Mouse (Mus musculus): ENCODE results near the gene Treml1. TPM values are rescaled to one million over a fixed set of nuclear protein-coding genes. Genes with fewer than 3 reads are reported as not detected.
"Not testable (repeated sequence)": the region's sequence is repeated elsewhere in the genome, so short reads cannot be mapped to it uniquely, and the experiment has no call there.

Gene Treml1
- polyA plus RNA-seq (2015; fragmentation: Nextera tagmentation; extraction: Ambion mirVana): 15.8 and 18.3 TPM in 2 replicates

- no peak within 1 kb of the TSS for H3K27ac ChIP-seq (replicated peaks)
- no peak within 1 kb of the TSS for H3K4me3 ChIP-seq (replicated peaks)
- H3K4me2 ChIP-seq: peak within 1 kb of the TSS; percentile 42
Measured at GRCm38 (mm10) chr17:48359616-48360015, at the start of gene Treml1. TSS of gene Treml1 (plus strand) at chr17:48359916.

GRCm38 (mm10) chr17:48312124-48312523, 47.6 kb upstream of the Treml1 start:
- no peak overlapping the region for H3K27ac ChIP-seq (replicated peaks)
- H3K9ac ChIP-seq: no peak overlapping the region
- 0 out of 2 replicates have a peak, but pooled peaks cover 7% of the 10 kb centered on the region for H3K36me3 ChIP-seq (replicated peaks)
- H3K4me1 ChIP-seq (replicated peaks): no peaks in the 10 kb centered on the region
- H3K9me3 ChIP-seq (replicated peaks): no peaks in the 10 kb centered on the region
- WGBS (ENCODE audit: insufficient replicate concordance): 45% methylated on average over 2 of the region's 2 CpGs
- ATAC-seq (ENCODE audit: insufficient read depth): no peak
- no peak overlapping the region for H3K4me3 ChIP-seq (replicated peaks)
- H3K27me3 ChIP-seq: no peaks in the 10 kb centered on the region
- no peak overlapping the region for H3K4me2 ChIP-seq

More at GRCm38 (mm10) chr17:48359616-48360015, at the start of gene Treml1:
- Histone ChIP-seq H3K9ac (no peak within 1 kb of the TSS), H3K4me1 (replicated peaks) (peaks cover 38% of the 10 kb centered on the region), H3K27me3 (no peaks in the 10 kb centered on the region), H3K36me3 (replicated peaks) (no peaks in the 10 kb centered on the region), H3K9me3 (replicated peaks) (no peaks in the 10 kb centered on the region)
- 0 out of 2 replicates have a peak, but pooled peaks have one; percentile 10 for ATAC-seq (ENCODE audit: insufficient read depth)
- 28% methylated on average over 7 of the region's 7 CpGs for WGBS (ENCODE audit: insufficient replicate concordance)

GRCm38 (mm10) chr17:48315905-48316579, 43.7 kb upstream of the Treml1 start, which contains the start of gene B430306N03Rik:
TSS of gene B430306N03Rik (plus strand) at chr17:48316141.
- not testable (repeated sequence) for H3K9ac ChIP-seq; H3K9me3 ChIP-seq (replicated peaks); ATAC-seq (ENCODE audit: insufficient read depth); H3K27me3 ChIP-seq; H3K36me3 ChIP-seq (replicated peaks)
- WGBS (ENCODE audit: insufficient replicate concordance): 39% methylated on average over 3 of the region's 3 CpGs
- peak within 1 kb of the TSS; percentile 3; the same call in 1 of the 2 replicates for H3K4me2 ChIP-seq
- H3K27ac ChIP-seq (replicated peaks): peak within 1 kb of the TSS; percentile 61; the same call in 1 of the 2 replicates
- H3K4me3 ChIP-seq (replicated peaks): 0 out of 2 replicates have a peak within 1 kb of the TSS, but pooled peaks have one; percentile 17
- peaks cover 13% of the 10 kb centered on the region for H3K4me1 ChIP-seq (replicated peaks)

GRCm38 (mm10) chr17:48318686-48319085, 41.0 kb upstream of the Treml1 start:
- WGBS (ENCODE audit: insufficient replicate concordance): 83% methylated on average over 1 of the region's 1 CpGs
- Histone ChIP-seq H3K4me3 (replicated peaks) (no peak overlapping the region), H3K9ac (no peak overlapping the region), H3K27me3 (no peaks in the 10 kb centered on the region), H3K36me3 (replicated peaks) (no peaks in the 10 kb centered on the region), H3K4me2 (no peak overlapping the region), H3K27ac (replicated peaks) (no peak overlapping the region), H3K9me3 (replicated peaks) (no peaks in the 10 kb centered on the region), H3K4me1 (replicated peaks) (peaks cover 33% of the 10 kb centered on the region)
- no peak for ATAC-seq (ENCODE audit: insufficient read depth)

- WGBS (ENCODE audit: insufficient replicate concordance): 56% methylated on average over 2 of the region's 2 CpGs
- Histone ChIP-seq H3K9me3 (replicated peaks) (no peaks in the 10 kb centered on the region), H3K27ac (replicated peaks) (no peak overlapping the region), H3K27me3 (no peaks in the 10 kb centered on the region), H3K36me3 (replicated peaks) (no peaks in the 10 kb centered on the region), H3K4me3 (replicated peaks) (no peak overlapping the region), H3K4me2 (no peak overlapping the region), H3K9ac (no peak overlapping the region), H3K4me1 (replicated peaks) (peaks cover 33% of the 10 kb centered on the region)
- no peak for ATAC-seq (ENCODE audit: insufficient read depth)
Measured at GRCm38 (mm10) chr17:48321279-48321678, 38.4 kb upstream of the Treml1 start.

- WGBS (ENCODE audit: insufficient replicate concordance): 50% methylated on average over 3 of the region's 3 CpGs
- peaks cover 33% of the 10 kb centered on the region for H3K4me1 ChIP-seq (replicated peaks)
- H3K4me3 ChIP-seq (replicated peaks): no peak overlapping the region
- H3K9ac ChIP-seq: no peak overlapping the region
- ATAC-seq (ENCODE audit: insufficient read depth): no peak
- no peaks in the 10 kb centered on the region for H3K36me3 ChIP-seq (replicated peaks)
- H3K4me2 ChIP-seq: no peak overlapping the region
- no peak overlapping the region for H3K27ac ChIP-seq (replicated peaks)
- no peaks in the 10 kb centered on the region for H3K27me3 ChIP-seq
- no peaks in the 10 kb centered on the region for H3K9me3 ChIP-seq (replicated peaks)
Measured at GRCm38 (mm10) chr17:48323236-48323635, 36.5 kb upstream of the Treml1 start.

- 39% methylated on average over 5 of the region's 5 CpGs for WGBS (ENCODE audit: insufficient replicate concordance)
- peaks cover 33% of the 10 kb centered on the region for H3K4me1 ChIP-seq (replicated peaks)
- peak overlapping the region; percentile 33 for H3K27ac ChIP-seq (replicated peaks)
- H3K4me3 ChIP-seq (replicated peaks): no peak overlapping the region
- no peaks in the 10 kb centered on the region for H3K9me3 ChIP-seq (replicated peaks)
- no peak overlapping the region for H3K9ac ChIP-seq
- H3K4me2 ChIP-seq: no peak overlapping the region
- H3K36me3 ChIP-seq (replicated peaks): no peaks in the 10 kb centered on the region
- H3K27me3 ChIP-seq: no peaks in the 10 kb centered on the region
- ATAC-seq (ENCODE audit: insufficient read depth): peak; percentile 55; the same call in 1 of the 2 replicates
Measured at GRCm38 (mm10) chr17:48324258-48324657, 35.5 kb upstream of the Treml1 start.

- no peak overlapping the region for H3K9ac ChIP-seq
- no peaks in the 10 kb centered on the region for H3K27me3 ChIP-seq
- H3K4me2 ChIP-seq: no peak overlapping the region
- H3K4me1 ChIP-seq (replicated peaks): peaks cover 28% of the 10 kb centered on the region
- no peak overlapping the region for H3K27ac ChIP-seq (replicated peaks)
- WGBS (ENCODE audit: insufficient replicate concordance): 76% methylated on average over 6 of the region's 6 CpGs
- no peaks in the 10 kb centered on the region for H3K36me3 ChIP-seq (replicated peaks)
- H3K4me3 ChIP-seq (replicated peaks): no peak overlapping the region
- no peaks in the 10 kb centered on the region for H3K9me3 ChIP-seq (replicated peaks)
- ATAC-seq (ENCODE audit: insufficient read depth): no peak
Measured at GRCm38 (mm10) chr17:48325093-48325492, 34.6 kb upstream of the Treml1 start.

- no peak for ATAC-seq (ENCODE audit: insufficient read depth)
- Histone ChIP-seq H3K9ac (no peak overlapping the region), H3K4me2 (no peak overlapping the region), H3K27ac (replicated peaks) (no peak overlapping the region), H3K9me3 (replicated peaks) (no peaks in the 10 kb centered on the region), H3K4me1 (replicated peaks) (peaks cover 22% of the 10 kb centered on the region), H3K36me3 (replicated peaks) (no peaks in the 10 kb centered on the region), H3K27me3 (no peaks in the 10 kb centered on the region), H3K4me3 (replicated peaks) (no peak overlapping the region)
- WGBS (ENCODE audit: insufficient replicate concordance): 69% methylated on average over 11 of the region's 11 CpGs
Measured at GRCm38 (mm10) chr17:48325638-48326037, 34.1 kb upstream of the Treml1 start.

GRCm38 (mm10) chr17:48326656-48327055, 33.1 kb upstream of the Treml1 start:
- 73% methylated on average over 4 of the region's 4 CpGs for WGBS (ENCODE audit: insufficient replicate concordance)
- peaks cover 15% of the 10 kb centered on the region; the same call in 1 of the 2 replicates for H3K4me1 ChIP-seq (replicated peaks)
- no peak overlapping the region for H3K4me2 ChIP-seq
- H3K9me3 ChIP-seq (replicated peaks): no peaks in the 10 kb centered on the region
- no peaks in the 10 kb centered on the region for H3K27me3 ChIP-seq
- H3K36me3 ChIP-seq (replicated peaks): no peaks in the 10 kb centered on the region
- H3K27ac ChIP-seq (replicated peaks): no peak overlapping the region
- ATAC-seq (ENCODE audit: insufficient read depth): no peak
- H3K9ac ChIP-seq: no peak overlapping the region
- no peak overlapping the region for H3K4me3 ChIP-seq (replicated peaks)

- Histone ChIP-seq H3K4me1 (replicated peaks) (0 out of 2 replicates have a peak, but pooled peaks cover 4% of the 10 kb centered on the region), H3K27me3 (no peaks in the 10 kb centered on the region), H3K4me2 (no peak overlapping the region), H3K4me3 (replicated peaks) (no peak overlapping the region), H3K9ac (no peak overlapping the region), H3K9me3 (replicated peaks) (no peaks in the 10 kb centered on the region), H3K27ac (replicated peaks) (no peak overlapping the region), H3K36me3 (replicated peaks) (no peaks in the 10 kb centered on the region)
- ATAC-seq (ENCODE audit: insufficient read depth): no peak
- 65% methylated on average over 2 of the region's 2 CpGs for WGBS (ENCODE audit: insufficient replicate concordance)
Measured at GRCm38 (mm10) chr17:48332524-48332923, 27.2 kb upstream of the Treml1 start.

All from liver, embryonic 15.5 days (tissue).